Comparison of ENCODE assay signal across 11 mouse cellular contexts in genomic region chr17:29494062-29494731, GRCm38 (mm10). TPM values are rescaled to one million over a fixed set of nuclear protein-coding genes. Genes with fewer than 3 reads are reported as not detected.
A peak's percentile ranks its signal among the peaks of the same experiment; 100 is the strongest.
DNase-seq lines count a peak whose midpoint lies in the region; ATAC-seq lines count a peak whose summit lies in the region.
"Had no signal": no experiment of that assay in that cellular context is flagged by ENCODE, and none has a peak within 500 bp of the region (broad histone marks: within the 10 kb centered on the region; RNA-seq: fewer than 3 reads in every experiment).

No protein-coding gene starts in this region.

- H3K4me3 ChIP-seq in heart, embryonic 12.5 days, result peak overlapping the region; percentile 85
- H3K4me3 ChIP-seq: neural tube, embryonic 13.5 days had no signal

- 75% methylated on average over 10 of the region's 10 CpGs for WGBS in heart, embryonic 12.5 days

- no peaks in the 10 kb centered on the region for H3K27me3 ChIP-seq in heart, embryonic 12.5 days (replicated peaks)
- H3K27me3 ChIP-seq: neural tube, embryonic 13.5 days had no signal

- ATAC-seq in heart, embryonic 12.5 days (ENCODE audit: insufficient number of reproducible peaks, low FRiP score), result no peak

- H3K9me3 ChIP-seq in heart, embryonic 12.5 days (replicated peaks), result no peaks in the 10 kb centered on the region
- H3K9me3 ChIP-seq: neural tube, embryonic 13.5 days had no signal

- peak overlapping the region; percentile 33 for H3K4me2 ChIP-seq in heart, embryonic 12.5 days

- no peak for DNase-seq in heart, postnatal 4 days
- DNase-seq in thymus, postnatal 0 days (ENCODE audit: low spot score), result peak; percentile 44
- DNase-seq in thymus, postnatal 10 days (ENCODE audit: low spot score in 2 of 2), result no peak
- DNase-seq in liver, result peak; percentile 52
- DNase-seq in frontal cortex, postnatal 10 days (ENCODE audit: low spot score in 2 of 2), result no peak
- DNase-seq in Muller cell, postnatal 12 days (ENCODE audit: inconsistent ontology term), result no peak
- no peak for DNase-seq in ovary, adult 18-20 months (ENCODE audit: low spot score)
- DNase-seq: kidney, adult 11 months had no signal

- peak overlapping the region; percentile 60 for H3K9ac ChIP-seq in heart, embryonic 12.5 days

- H3K27ac ChIP-seq in heart, embryonic 12.5 days (ENCODE audit: poor library complexity, severe bottlenecking), result peak overlapping the region; percentile 35
- H3K27ac ChIP-seq: neural tube, embryonic 13.5 days had no signal

- H3K36me3 ChIP-seq in heart, embryonic 12.5 days, result peaks cover 25% of the 10 kb centered on the region

- peaks cover 20% of the 10 kb centered on the region for H3K4me1 ChIP-seq in heart, embryonic 12.5 days (replicated peaks)

RNA-seq across cellular contexts. Expression of gene Pim1, which starts 3.6 kb away (rescaled TPM):
- 25.1 and 27.0 TPM in 2 replicates for polyA plus RNA-seq in heart, embryonic 12.5 days (2016; fragmentation: Nextera tagmentation; extraction: Ambion mirVana)
- total RNA-seq in heart, postnatal 4 days (2021), result 10 to 100 TPM; 74.0 to 77.0 TPM
- polyA plus RNA-seq in thymus, postnatal 0 days (2015; fragmentation: Nextera tagmentation; extraction: Ambion mirVana), result 78.6 and 81.4 TPM in 2 replicates

RNA-seq across cellular contexts. Expression of gene Gm17657, which starts 55.2 kb away (rescaled TPM):
- not detected in 2 replicates for polyA plus RNA-seq in heart, embryonic 12.5 days (2016; fragmentation: Nextera tagmentation; extraction: Ambion mirVana)
- total RNA-seq in heart, postnatal 4 days (2021), result not detected
- polyA plus RNA-seq in thymus, postnatal 0 days (2015; fragmentation: Nextera tagmentation; extraction: Ambion mirVana), result not detected in 2 replicates
- polyA plus RNA-seq: embryonic facial prominence, embryonic 14.5 days; neural tube, embryonic 13.5 days had no signal

RNA-seq across cellular contexts. Expression of gene Tbc1d22b, which starts 55.4 kb away (rescaled TPM):
- 13.8 and 14.9 TPM in 2 replicates for polyA plus RNA-seq in heart, embryonic 12.5 days (2016; fragmentation: Nextera tagmentation; extraction: Ambion mirVana)
- total RNA-seq in heart, postnatal 4 days (2021), result 10 to 100 TPM; 15.6 to 16.1 TPM
- polyA plus RNA-seq in thymus, postnatal 0 days (2015; fragmentation: Nextera tagmentation; extraction: Ambion mirVana), result 10.7 and 13.8 TPM in 2 replicates

RNA-seq across cellular contexts. Expression of gene Tmem217, which starts 58.0 kb away (rescaled TPM):
- 0.80 and 1.0 TPM in 2 replicates for polyA plus RNA-seq in heart, embryonic 12.5 days (2016; fragmentation: Nextera tagmentation; extraction: Ambion mirVana)
- total RNA-seq in heart, postnatal 4 days (2021), result not detected
- 0.62 and 1.2 TPM in 2 replicates for polyA plus RNA-seq in thymus, postnatal 0 days (2015; fragmentation: Nextera tagmentation; extraction: Ambion mirVana)

Comparison
In these comparisons a context has a peak if more than half of its experiments do, and no peak if none do; other contexts are left out.
1. DNase-seq: peak in thymus, postnatal 0 days (single experiment) and liver (single experiment); none in heart, postnatal 4 days (single experiment), thymus, postnatal 10 days (0 of 2), frontal cortex, postnatal 10 days (0 of 2), Muller cell, postnatal 12 days (single experiment) and ovary, adult 18-20 months (single experiment).